Mouse (Mus musculus) fat pad, adult 2 months (tissue): ENCODE measurements at regions not wholly inside any gene's neighbourhood (a gene's known extent, or its start where the extent isn't known, plus 50 kb on each side); places are given as distances from the start of the nearest gene placed in this dataset.

Experiments used
- DNase-seq: peaks from one replicate; pipeline ENCODE4 v3.0.0-alpha.2; 2011; ENCODE audit warnings: low read depth, low spot score; ENCODE audit errors: extremely low read depth

- DNase-seq, result no peak
These were observed 66.5 kb upstream of the 1700016C15Rik start for GRCm38 (mm10) chr1:177663163-177663562.

- no peak for DNase-seq
These were observed 62.4 kb upstream of the 1700016C15Rik start for GRCm38 (mm10) chr1:177667041-177667791.

GRCm38 (mm10) chr1:177670576-177670975 is 59.0 kb upstream of the 1700016C15Rik start:
- no peak for DNase-seq

- DNase-seq, result no peak
These were observed 53.0 kb upstream of the 1700016C15Rik start for GRCm38 (mm10) chr1:177676657-177677056.

- DNase-seq, result no peak
These were observed 50.8 kb upstream of the 1700016C15Rik start for GRCm38 (mm10) chr1:177678832-177679231.
